Mouse (Mus musculus) small intestine, adult 2 months (tissue): ENCODE data around the gene Casp3. TPM values are rescaled to one million over a fixed set of nuclear protein-coding genes. Genes with fewer than 3 reads are reported as not detected.

Experiments
- H3K27ac ChIP-seq: fragments of 200-500 bp; 2 replicates; pipeline ENCODE4 v1.5.1; 2012; ENCODE audit warnings: low read depth, low read length, control low read depth, inconsistent platforms; ENCODE audit not compliant: insufficient read depth
- H3K27me3 ChIP-seq: fragments of 200-500 bp; 2 replicates; pipeline ENCODE4 v1.6.1; 2012; ENCODE audit warnings: mild to moderate bottlenecking, moderate library complexity, low read length, inconsistent platforms; ENCODE audit not compliant: control insufficient read depth, insufficient read depth
- H3K36me3 ChIP-seq: fragments of 200-500 bp; 2 replicates; pipeline ENCODE4 v1.6.1; 2012; ENCODE audit warnings: mild to moderate bottlenecking, low read length, control low read depth, inconsistent platforms; ENCODE audit not compliant: control insufficient read depth, insufficient read depth
- H3K4me1 ChIP-seq: fragments of 200-500 bp; 2 replicates; pipeline ENCODE4 v1.6.1; 2012; ENCODE audit warnings: low read length, inconsistent platforms, mixed read lengths; ENCODE audit not compliant: control insufficient read depth, insufficient read depth, insufficient read length
- H3K4me3 ChIP-seq: fragments of 200-500 bp; 2 replicates; pipeline ENCODE4 v1.5.1; 2012; ENCODE audit warnings: low read depth, mild to moderate bottlenecking, control low read depth, inconsistent platforms, low read length, moderate library complexity
- CTCF ChIP-seq: fragments of 200-500 bp; IDR thresholded peaks from 2 replicates; pipeline ENCODE4 v1.5.1; 2012; ENCODE audit warnings: low read depth, mild to moderate bottlenecking, control low read depth, inconsistent platforms, low read length, moderate library complexity, mixed read lengths; ENCODE audit not compliant: insufficient replicate concordance, insufficient read length; ENCODE audit errors: extremely low read depth
- POLR2A ChIP-seq: fragments of 200-500 bp; IDR thresholded peaks from 2 replicates; pipeline ENCODE4 v1.6.1; 2012; ENCODE audit warnings: low read depth, mild to moderate bottlenecking, control low read depth, inconsistent platforms, low read length, moderate library complexity
- WGBS: fragments of 180-500 bp; shearing (Covaris S2); methylation state at CpG from one replicate; pipeline ENCODE4 v1.1.7; 2018; 5-methylcytosine and 5-hydroxymethylcytosine counted together
- polyA plus RNA-seq: library from polyadenylated mRNA; depleted of rRNA; stranded (reverse); fragments of >200 nt; gene quantifications from 2 replicates; pipeline ENCODE4 v1.2.3, GENCODE M21; 2012; rRNA removed

Gene Casp3
- 5.3 and 6.7 TPM in 2 replicates for polyA plus RNA-seq

DNA sequence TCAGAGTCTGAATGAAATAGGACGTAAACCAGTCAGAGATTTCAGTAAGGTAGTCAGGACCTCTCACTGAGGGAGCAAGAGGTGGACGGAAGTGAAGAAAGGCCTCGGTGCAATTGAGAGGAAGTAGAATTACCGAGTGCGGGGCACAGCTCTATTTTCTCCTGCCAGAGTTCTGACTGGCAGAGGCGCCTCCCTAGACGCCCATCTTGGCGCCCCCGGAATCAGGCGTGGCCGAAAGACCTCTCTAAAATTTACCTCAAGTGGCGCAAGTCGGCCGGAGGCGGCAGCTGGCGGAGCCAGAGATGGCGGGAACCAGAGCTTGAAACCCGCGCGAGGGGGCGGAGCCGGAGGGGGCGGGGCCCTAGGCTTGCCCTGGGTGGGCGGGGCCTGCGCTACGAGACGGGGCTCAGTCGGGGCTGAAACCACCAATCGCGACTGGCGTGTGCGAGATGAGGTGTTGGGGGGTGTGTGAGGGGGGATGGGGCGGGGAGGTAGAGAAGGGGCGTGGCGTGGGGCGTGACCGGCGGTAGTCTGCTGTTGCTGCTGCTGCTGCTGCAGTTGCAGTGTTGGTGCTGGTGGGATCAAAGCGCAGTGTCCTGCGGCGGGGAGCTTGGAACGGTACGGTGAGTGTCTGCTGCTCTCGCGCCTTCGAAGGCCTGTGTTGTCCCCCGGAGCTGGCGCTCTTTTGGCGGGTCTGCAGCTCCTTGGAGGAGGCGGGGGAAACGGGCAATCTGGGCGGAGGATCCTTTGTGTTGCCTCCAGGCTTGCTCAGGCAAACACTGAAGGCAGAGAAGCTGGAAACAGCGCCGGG, at the start of gene Casp3, which contains the start of gene Primpol:
Gene Casp3 (plus strand): TSS at position 413 of the 811 bp plus-strand sequence.
Gene Primpol (minus strand): TSS at position 334 of the 811 bp plus-strand sequence.
- Histone ChIP-seq H3K27ac (peak within 1 kb of the TSS; percentile 69), H3K36me3 (no peaks in the 10 kb centered on the region), H3K4me3 (peak within 1 kb of the TSS; percentile 98), H3K27me3 (no peaks in the 10 kb centered on the region), H3K4me1 (peaks cover 9% of the 10 kb centered on the region; the same call in 1 of the 2 replicates)
- TF ChIP-seq CTCF (no peak), POLR2A (peak; percentile 91)
- under 1% methylated on average over 54 of the region's 54 CpGs for WGBS

DNA sequence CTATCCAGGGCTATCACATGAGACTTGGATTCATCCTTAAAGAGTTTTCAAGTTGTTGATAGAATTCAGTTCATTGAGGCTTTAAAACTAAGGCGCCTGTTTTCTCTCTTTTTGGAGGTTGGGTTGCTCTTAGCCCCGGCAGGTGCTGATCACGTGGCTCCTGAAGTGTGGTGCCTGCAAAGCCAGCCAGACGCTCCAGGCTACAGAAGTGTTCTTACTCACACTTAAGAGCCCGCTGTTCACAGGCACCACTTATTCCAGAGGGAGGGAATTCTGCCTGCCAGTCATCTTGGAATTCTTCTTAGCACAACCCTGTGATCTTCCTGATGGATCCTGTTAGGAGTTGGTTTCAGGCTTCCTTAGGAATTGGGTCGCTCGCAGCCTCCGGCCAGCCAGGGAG, 49.1 kb upstream of the Casp3 start:
- no peak for TF ChIP-seq CTCF
- no peak for TF ChIP-seq POLR2A
- Histone ChIP-seq H3K36me3 (no peaks in the 10 kb centered on the region), H3K27ac (no peak overlapping the region), H3K4me3 (no peak overlapping the region), H3K4me1 (peaks cover 2% of the 10 kb centered on the region), H3K27me3 (no peaks in the 10 kb centered on the region)
- 82% methylated on average over 8 of the region's 8 CpGs for WGBS

DNA sequence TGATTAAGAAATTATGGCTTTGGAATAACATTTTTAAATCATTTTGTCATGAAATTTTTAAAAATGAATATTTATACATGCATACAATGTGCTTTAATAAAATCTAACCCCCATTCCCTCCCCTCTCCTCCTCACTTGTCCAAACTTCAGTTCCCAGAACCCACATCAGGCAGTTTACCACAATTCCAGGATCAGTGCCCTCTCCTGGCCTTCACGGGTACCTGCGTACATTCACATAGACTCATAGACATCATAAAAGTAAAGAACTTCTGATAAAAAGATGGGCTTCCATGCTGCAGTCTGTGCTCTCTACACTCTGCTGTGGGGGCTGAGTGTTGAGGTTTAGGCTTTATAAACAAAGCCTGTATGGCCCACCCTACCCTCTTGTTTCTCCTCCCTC, 48.1 kb upstream of the Casp3 start:
- no peaks in the 10 kb centered on the region for H3K27me3 ChIP-seq
- TF ChIP-seq CTCF (peak; percentile 10; the same call in 1 of the 2 replicates), POLR2A (no peak)
- no peak overlapping the region for H3K27ac ChIP-seq
- H3K4me3 ChIP-seq = no peak overlapping the region
- peaks cover 2% of the 10 kb centered on the region for H3K4me1 ChIP-seq
- H3K36me3 ChIP-seq = 0 out of 2 replicates have a peak, but pooled peaks cover 2% of the 10 kb centered on the region
- 50% methylated on average over 2 of the region's 2 CpGs for WGBS

GRCm38 (mm10) chr8:46569659-46570441, 47.2 kb upstream of the Casp3 start:
- H3K27me3 ChIP-seq = no peaks in the 10 kb centered on the region
- TF ChIP-seq POLR2A = no peak
- no peak for TF ChIP-seq CTCF
- peaks cover 5% of the 10 kb centered on the region; the same call in 1 of the 2 replicates for H3K36me3 ChIP-seq
- WGBS = 32% methylated on average over 19 of the region's 19 CpGs
- H3K4me1 ChIP-seq = peaks cover 2% of the 10 kb centered on the region
- H3K4me3 ChIP-seq = no peak overlapping the region
- H3K27ac ChIP-seq = no peak overlapping the region

DNA sequence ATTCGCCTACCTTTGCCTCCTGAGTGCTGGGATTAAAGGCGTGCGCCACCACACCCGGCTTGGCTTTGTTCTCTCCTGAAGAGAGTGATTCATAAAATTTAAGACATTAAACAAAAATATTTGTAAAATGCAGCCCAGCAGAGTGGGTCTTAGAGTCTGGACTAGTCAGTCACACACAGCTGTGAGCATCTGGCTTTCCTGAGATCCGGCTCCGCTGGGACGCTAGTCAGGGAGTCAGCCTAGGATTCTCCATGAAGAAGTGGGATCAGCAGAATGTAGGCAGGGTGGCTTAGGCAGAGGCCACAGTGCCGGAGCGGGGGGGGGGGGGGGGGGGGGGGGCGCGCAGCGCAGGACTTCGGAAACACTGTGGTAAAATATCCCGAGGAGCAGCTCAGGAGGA, 46.4 kb upstream of the Casp3 start:
- Histone ChIP-seq H3K27ac (no peak overlapping the region), H3K4me3 (no peak overlapping the region), H3K27me3 (no peaks in the 10 kb centered on the region), H3K36me3 (peaks cover 8% of the 10 kb centered on the region), H3K4me1 (peaks cover 2% of the 10 kb centered on the region)
- 78% methylated on average over 13 of the region's 14 CpGs for WGBS
- no peak for TF ChIP-seq CTCF
- TF ChIP-seq POLR2A = no peak

DNA sequence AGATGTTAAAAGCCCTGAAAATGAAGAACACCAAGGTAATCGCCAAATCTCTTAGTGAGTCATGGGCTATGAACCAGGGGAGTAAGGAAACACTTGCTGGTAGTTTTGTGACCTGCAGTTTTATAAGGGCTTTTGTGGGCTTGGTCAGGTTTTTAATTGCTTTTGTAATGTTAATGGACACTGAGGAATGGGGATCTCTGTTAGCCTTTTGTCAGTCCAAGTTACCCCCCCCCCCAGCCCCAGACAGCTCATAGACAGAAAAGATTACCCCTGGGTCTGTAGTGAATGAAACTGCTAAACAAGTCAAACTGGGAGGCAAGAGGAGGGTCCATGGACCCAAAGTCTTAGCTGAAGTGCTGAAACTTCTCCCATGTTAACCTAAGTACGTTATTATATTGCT, 43.6 kb upstream of the Casp3 start:
- no peak for TF ChIP-seq CTCF
- TF ChIP-seq POLR2A = no peak
- Histone ChIP-seq H3K27me3 (no peaks in the 10 kb centered on the region), H3K4me1 (peaks cover 2% of the 10 kb centered on the region), H3K27ac (no peak overlapping the region), H3K4me3 (no peak overlapping the region), H3K36me3 (peaks cover 27% of the 10 kb centered on the region)
- WGBS = 93% methylated on average over 2 of the region's 2 CpGs

DNA sequence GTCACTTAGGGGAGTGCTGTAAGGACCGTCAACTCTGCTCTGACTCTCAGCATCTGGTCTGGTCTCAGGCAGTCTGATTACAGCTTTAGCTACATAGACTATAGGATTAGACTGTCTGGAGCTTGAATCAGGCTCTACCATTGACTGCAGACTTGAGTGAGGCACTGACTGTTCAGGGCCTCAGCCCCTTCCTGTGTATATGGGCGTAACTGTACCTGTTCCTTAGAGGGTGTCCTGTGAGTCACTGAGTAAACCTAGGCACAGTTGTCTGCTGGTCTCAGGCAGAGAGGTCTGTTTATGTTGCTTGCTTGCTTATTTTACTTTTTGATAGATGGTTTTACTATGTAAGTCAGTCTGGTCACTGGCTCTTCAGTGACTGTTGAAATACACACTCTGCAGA, 43.1 kb upstream of the Casp3 start:
- WGBS = 91% methylated on average over 2 of the region's 2 CpGs
- Histone ChIP-seq H3K36me3 (peaks cover 29% of the 10 kb centered on the region), H3K27me3 (no peaks in the 10 kb centered on the region), H3K4me3 (no peak overlapping the region), H3K4me1 (peaks cover 2% of the 10 kb centered on the region), H3K27ac (no peak overlapping the region)
- TF ChIP-seq POLR2A (no peak), CTCF (no peak)
